Mouse (Mus musculus): ENCODE measurements around the gene Trim40.

- no peak for TF ChIP-seq POLR2A (IDR thresholded peaks at IDR 0.05; ENCODE audit: low read depth, low read length)
- TF ChIP-seq CTCF (conservative IDR thresholded peaks at IDR 0.05; ENCODE audit: insufficient read depth, insufficient read length, low read depth, low read length) = no peak
These were observed 34.4 kb downstream of the Trim40 start for GRCm38 (mm10) chr17:36855484-36855883.

Data from kidney, adult 2 months (tissue).